Mouse (Mus musculus): Measurements from ENCODE around the gene Ndufc1. TPM values are rescaled to one million over a fixed set of nuclear protein-coding genes. Genes with fewer than 3 reads are reported as not detected.
A peak's percentile ranks its signal among the peaks of the same experiment; 100 is the strongest.

The Ndufc1 gene
- polyA plus RNA-seq, 2 experiments = 150 to 493 TPM

DNA sequence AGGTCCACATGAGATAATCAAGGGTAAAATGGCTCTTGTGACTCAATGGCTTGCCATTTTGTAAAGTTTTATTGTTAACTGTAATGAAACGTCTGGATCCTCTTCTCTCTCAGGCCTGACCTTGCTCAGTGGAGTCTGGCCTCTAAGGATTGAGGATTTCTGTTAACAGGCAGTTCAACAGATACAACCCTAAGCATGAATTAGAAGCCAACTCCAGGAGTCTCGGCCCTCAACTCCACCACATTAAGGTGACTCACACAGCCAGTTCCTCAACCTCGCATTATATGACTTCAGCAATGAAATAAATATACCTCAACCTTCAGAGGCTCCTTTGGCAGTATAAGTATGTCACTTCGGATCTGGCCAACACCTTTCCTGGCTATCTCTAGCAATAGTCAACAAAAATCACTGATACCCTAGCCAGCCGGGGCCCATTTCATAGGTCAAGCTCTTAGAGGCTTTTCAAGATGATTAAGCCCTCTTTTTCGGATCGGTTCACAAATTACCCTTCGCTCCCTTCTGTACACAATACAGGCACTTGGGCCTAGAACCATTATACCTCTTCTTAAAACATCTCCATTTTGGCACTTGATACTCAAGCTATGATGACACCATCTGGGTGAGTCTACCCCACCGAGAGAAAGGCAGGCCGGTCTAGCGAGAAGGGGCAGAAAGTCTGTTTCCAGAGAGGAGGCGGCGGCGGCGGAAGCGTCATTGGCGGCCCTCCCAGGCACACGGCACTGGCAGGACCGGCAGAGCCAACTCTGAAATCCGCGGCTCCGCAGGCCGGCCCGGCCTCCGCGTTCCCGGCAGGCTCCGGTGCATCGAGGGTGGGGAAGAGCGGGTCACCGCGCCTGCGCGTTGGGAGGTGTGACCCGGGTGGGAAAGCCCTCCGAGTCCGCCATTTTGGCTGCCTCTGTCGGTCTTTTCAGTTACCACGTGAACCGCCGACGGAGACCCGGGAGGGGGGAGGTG is 6.6 kb upstream of the Ndufc1 start, which contains the start of gene Naa15:
Gene Naa15 (plus strand): TSS at position 51 of the 975 bp plus-strand sequence.
- 2% methylated on average over 43 of the region's 43 CpGs for WGBS (ENCODE audit: insufficient replicate concordance)
- TF ChIP-seq EP300 (IDR thresholded peaks at IDR 0.05; ENCODE audit: low read depth) (no peak), CTCF (IDR thresholded peaks at IDR 0.05; ENCODE audit: low read depth) (no peak)

GRCm38 (mm10) chr3:51413276-51413675 is 4.5 kb upstream of the Ndufc1 start:
- Histone ChIP-seq H3K27ac (no peak overlapping the region), H3K4me1 (replicated peaks; ENCODE audit: control insufficient read depth in 2 of 2, insufficient read depth in 2 of 2, low read length in 1 of 2) (peaks cover 20% of the 10 kb centered on the region in 2 experiments), H3K4me2 (ENCODE audit: low read depth) (no peak overlapping the region), H3K36me3 (replicated peaks; ENCODE audit: control insufficient read depth, insufficient read depth, low read depth) (no peaks in the 10 kb centered on the region), H3K4me3 (ENCODE audit: insufficient read depth in 1 of 2, low read depth in 2 of 2, low read length in 2 of 2) (no peak overlapping the region), H3K9me3 (ENCODE audit: control insufficient read depth, low read length) (no peaks in the 10 kb centered on the region), H3K9ac (replicated peaks) (no peak overlapping the region), H3K27me3 (ENCODE audit: control insufficient read depth, insufficient read depth, low read length) (no peaks in the 10 kb centered on the region)
- no peak for DNase-seq (ENCODE audit: low read depth in 3 of 3, low spot score in 3 of 3)
- WGBS (ENCODE audit: insufficient replicate concordance) = 33% methylated on average over 1 of the region's 1 CpGs
- TF ChIP-seq CTCF (IDR thresholded peaks at IDR 0.05; ENCODE audit: low read depth) (no peak), EP300 (IDR thresholded peaks at IDR 0.05; ENCODE audit: low read depth) (no peak)
- no peak for ATAC-seq (ENCODE audit: insufficient read depth)

More for the DNA sequence above, 6.6 kb upstream of the Ndufc1 start, which contains the start of gene Naa15:
- H3K27me3 ChIP-seq (ENCODE audit: control insufficient read depth, insufficient read depth, low read length) = no peaks in the 10 kb centered on the region
- peaks cover 22 to 23% of the 10 kb centered on the region in 2 experiments for H3K4me1 ChIP-seq (replicated peaks; ENCODE audit: control insufficient read depth in 2 of 2, insufficient read depth in 2 of 2, low read length in 1 of 2)
- H3K9me3 ChIP-seq (ENCODE audit: control insufficient read depth, low read length) = no peaks in the 10 kb centered on the region
- no peaks in the 10 kb centered on the region; the same call in 1 of the 2 replicates for H3K36me3 ChIP-seq (replicated peaks; ENCODE audit: control insufficient read depth, insufficient read depth, low read depth)
- peak within 1 kb of the TSS; percentile 98 for H3K9ac ChIP-seq (replicated peaks)
- H3K4me3 ChIP-seq (ENCODE audit: insufficient read depth in 1 of 2, low read depth in 2 of 2, low read length in 2 of 2) = peak within 1 kb of the TSS; percentile 86 to 98
- H3K4me2 ChIP-seq (ENCODE audit: low read depth) = peak within 1 kb of the TSS; percentile 85
- peak within 1 kb of the TSS; percentile 85 for H3K27ac ChIP-seq
- DNase-seq (ENCODE audit: low read depth in 3 of 3, low spot score in 3 of 3) = peak; percentile 89
- peak; percentile 88 for ATAC-seq (ENCODE audit: insufficient read depth)

DNA sequence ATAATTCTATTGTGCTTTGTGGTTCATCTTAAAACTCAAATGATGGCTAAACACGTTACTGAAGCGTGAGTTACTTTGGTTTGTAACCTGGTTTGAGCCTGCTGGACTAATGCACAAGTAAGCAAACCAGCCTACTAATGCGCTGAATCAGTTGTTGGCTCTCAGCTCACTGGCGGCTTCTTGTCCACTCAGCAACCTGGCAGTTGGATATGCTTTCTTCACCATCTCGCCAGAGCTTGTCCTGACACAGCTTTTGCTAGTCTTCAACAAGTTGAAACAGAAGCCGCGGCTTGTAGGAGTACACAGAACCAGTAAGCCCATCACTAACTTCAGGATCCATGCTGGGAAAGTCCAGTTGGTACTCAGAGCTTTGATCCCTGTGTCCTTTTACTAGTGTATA is 3.7 kb upstream of the Ndufc1 start:
- H3K4me3 ChIP-seq (ENCODE audit: insufficient read depth in 1 of 2, low read depth in 2 of 2, low read length in 2 of 2) = no peak overlapping the region
- peaks cover 21% of the 10 kb centered on the region in 2 experiments for H3K4me1 ChIP-seq (replicated peaks; ENCODE audit: control insufficient read depth in 2 of 2, insufficient read depth in 2 of 2, low read length in 1 of 2)
- TF ChIP-seq EP300 (IDR thresholded peaks at IDR 0.05; ENCODE audit: low read depth) = no peak
- TF ChIP-seq CTCF (IDR thresholded peaks at IDR 0.05; ENCODE audit: low read depth) = no peak
- H3K4me2 ChIP-seq (ENCODE audit: low read depth) = no peak overlapping the region
- no peaks in the 10 kb centered on the region for H3K27me3 ChIP-seq (ENCODE audit: control insufficient read depth, insufficient read depth, low read length)
- DNase-seq (ENCODE audit: low read depth in 3 of 3, low spot score in 3 of 3) = no peak
- H3K36me3 ChIP-seq (replicated peaks; ENCODE audit: control insufficient read depth, insufficient read depth, low read depth) = no peaks in the 10 kb centered on the region
- no peaks in the 10 kb centered on the region for H3K9me3 ChIP-seq (ENCODE audit: control insufficient read depth, low read length)
- no peak overlapping the region for H3K27ac ChIP-seq
- ATAC-seq (ENCODE audit: insufficient read depth) = no peak
- H3K9ac ChIP-seq (replicated peaks) = no peak overlapping the region
- 83% methylated on average over 7 of the region's 7 CpGs for WGBS (ENCODE audit: insufficient replicate concordance)

DNA sequence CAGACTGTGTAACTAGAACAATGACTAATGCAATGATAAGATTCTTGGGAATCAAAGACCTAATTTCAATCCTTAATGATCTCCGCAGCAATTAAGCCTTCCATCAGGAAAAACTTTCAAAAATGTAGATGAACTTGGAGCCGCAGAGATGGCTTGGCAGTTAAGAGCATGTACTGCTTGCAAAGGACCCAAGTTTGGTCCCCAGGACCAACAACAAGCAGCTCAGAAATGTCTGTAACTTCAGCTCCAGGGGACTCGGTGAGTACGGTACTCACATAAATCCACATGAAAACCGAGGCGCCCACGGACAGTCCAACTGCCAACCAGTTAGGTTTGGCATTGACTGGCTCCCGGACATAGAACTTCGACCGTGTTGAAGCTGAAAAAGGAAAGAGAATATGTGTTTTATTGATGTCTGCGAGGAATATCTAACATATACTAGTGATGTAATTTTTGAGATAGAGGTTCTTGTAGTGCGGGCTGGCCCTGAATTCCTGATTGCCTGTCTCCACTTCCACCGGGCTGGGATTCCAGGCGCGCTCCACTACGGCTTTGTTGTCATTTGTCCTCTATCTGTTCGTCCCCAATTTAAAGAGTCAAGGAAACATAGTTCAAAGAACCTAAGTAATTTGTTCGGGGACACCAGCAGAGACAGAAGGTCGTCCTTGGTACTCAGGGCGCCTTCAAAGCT is 773 bp downstream of the Ndufc1 start:
- ATAC-seq (ENCODE audit: insufficient read depth) (peak; percentile 17; the same call in 1 of the 2 replicates), DNase-seq (ENCODE audit: low read depth in 3 of 3, low spot score in 3 of 3) (no peak)

More for the DNA sequence above, 773 bp downstream of the Ndufc1 start:
- H3K9me3 ChIP-seq (ENCODE audit: control insufficient read depth, low read length) = no peaks in the 10 kb centered on the region
- 22% methylated on average over 20 of the region's 20 CpGs for whole genome bisulfite sequencing (ENCODE audit: insufficient replicate concordance)
- no peak for TF ChIP-seq CTCF (IDR thresholded peaks at IDR 0.05; ENCODE audit: low read depth)
- no peak for TF ChIP-seq EP300 (IDR thresholded peaks at IDR 0.05; ENCODE audit: low read depth)
- H3K27ac ChIP-seq = peak overlapping the region; percentile 71
- peaks cover 7 to 11% of the 10 kb centered on the region in 2 experiments for H3K4me1 ChIP-seq (replicated peaks; ENCODE audit: control insufficient read depth in 2 of 2, insufficient read depth in 2 of 2, low read length in 1 of 2)
- peak overlapping the region; percentile 94 to 99 for H3K4me3 ChIP-seq (ENCODE audit: insufficient read depth in 1 of 2, low read depth in 2 of 2, low read length in 2 of 2)
- H3K27me3 ChIP-seq (ENCODE audit: control insufficient read depth, insufficient read depth, low read length) = no peaks in the 10 kb centered on the region
- H3K9ac ChIP-seq (replicated peaks) = peak overlapping the region; percentile 98
- H3K4me2 ChIP-seq (ENCODE audit: low read depth) = peak overlapping the region; percentile 93
- H3K36me3 ChIP-seq (replicated peaks; ENCODE audit: control insufficient read depth, insufficient read depth, low read depth) = peaks cover 17% of the 10 kb centered on the region

Measured in liver, embryonic 14.5 days (tissue).